Mouse (Mus musculus) midbrain, embryonic 15.5 days (tissue): ENCODE measurements around the gene Dscam. TPM values are rescaled to one million over a fixed set of nuclear protein-coding genes. Genes with fewer than 3 reads are reported as not detected.

Experiments
- ATAC-seq: fragments of 200-750 bp; cut with Nextera tagmentation; replicated peaks from 2 replicates; pipeline ENCODE4 v1.8.0; 2017; ENCODE audit warnings: moderate TSS enrichment
- H3K27ac ChIP-seq: fragments of 300-500 bp; sonication (generic); 2 replicates; pipeline ENCODE4 v1.5.1; 2015; ENCODE audit warnings: mild to moderate bottlenecking, inconsistent platforms
- H3K27me3 ChIP-seq: fragments of 300-500 bp; sonication (generic); replicated peaks from 2 replicates; pipeline ENCODE4 v1.6.1; 2015; ENCODE audit warnings: inconsistent platforms
- H3K36me3 ChIP-seq: fragments of 300-500 bp; sonication (generic); replicated peaks from 2 replicates; pipeline ENCODE4 v1.6.1; 2015; ENCODE audit warnings: inconsistent platforms
- H3K4me1 ChIP-seq: fragments of 300-500 bp; sonication (generic); 2 replicates; pipeline ENCODE4 v1.6.1; 2015; ENCODE audit warnings: inconsistent platforms
- H3K4me2 ChIP-seq: fragments of 300-500 bp; sonication (generic); 2 replicates; pipeline ENCODE4 v1.6.1; 2015; ENCODE audit warnings: inconsistent platforms, mild to moderate bottlenecking, moderate library complexity
- H3K4me3 ChIP-seq: fragments of 300-500 bp; sonication (generic); 2 replicates; pipeline ENCODE4 v1.5.1; 2015; ENCODE audit warnings: mild to moderate bottlenecking, inconsistent platforms
- H3K9ac ChIP-seq: fragments of 300-500 bp; sonication (generic); 2 replicates; pipeline ENCODE4 v1.6.1; 2015; ENCODE audit warnings: mild to moderate bottlenecking, inconsistent platforms
- H3K9me3 ChIP-seq: fragments of 300-500 bp; sonication (generic); 2 replicates; pipeline ENCODE4 v1.6.1; 2016; ENCODE audit warnings: inconsistent platforms
- WGBS: fragments of 180-500 bp; shearing (Covaris S2); methylation state at CpG from one replicate; pipeline ENCODE4 v1.1.7; 2015; ENCODE audit warnings: mixed read lengths; 5-methylcytosine and 5-hydroxymethylcytosine counted together
- polyA plus RNA-seq: library from polyadenylated mRNA; unstranded; fragments of >200 nt; fragmentation: Nextera tagmentation; extraction: Ambion mirVana; gene quantifications from 2 replicates; pipeline ENCODE4 v1.2.1, GENCODE M21; 2015

The Dscam gene
- polyA plus RNA-seq, 1 experiment from 2014 or later, result 16.2 TPM

GRCm38 (mm10) chr16:97168030-97168429 is 2.5 kb downstream of the Dscam start:
- Histone ChIP-seq H3K36me3 (no peaks in the 10 kb centered on the region), H3K4me2 (peak overlapping the region; percentile 72), H3K9me3 (no peaks in the 10 kb centered on the region), H3K4me1 (peaks cover 50% of the 10 kb centered on the region), H3K9ac (peak overlapping the region; percentile 96), H3K4me3 (peak overlapping the region; percentile 75), H3K27me3 (no peaks in the 10 kb centered on the region), H3K27ac (peak overlapping the region; percentile 98; the same call in 1 of the 2 replicates)
- 75% methylated on average over 1 of the region's 1 CpGs for WGBS
- no peak for ATAC-seq

- WGBS, result 28% methylated on average over 2 of the region's 2 CpGs
- Histone ChIP-seq H3K9me3 (no peaks in the 10 kb centered on the region), H3K9ac (peak overlapping the region; percentile 57), H3K4me2 (peak overlapping the region; percentile 83), H3K4me1 (peaks cover 59% of the 10 kb centered on the region), H3K4me3 (peak overlapping the region; percentile 42), H3K27me3 (no peaks in the 10 kb centered on the region), H3K36me3 (no peaks in the 10 kb centered on the region), H3K27ac (peak overlapping the region; percentile 85)
- ATAC-seq, result no peak
These were observed 4.4 kb downstream of the Dscam start for GRCm38 (mm10) chr16:97166166-97166565.

GRCm38 (mm10) chr16:97165444-97166121 is 5.0 kb downstream of the Dscam start:
- peak overlapping the region; percentile 83 for H3K4me2 ChIP-seq
- H3K9ac ChIP-seq, result peak overlapping the region; percentile 57
- peak; percentile 85 for ATAC-seq
- H3K4me3 ChIP-seq, result peak overlapping the region; percentile 42
- WGBS, result under 1% methylated on average over 21 of the region's 21 CpGs
- H3K27me3 ChIP-seq, result no peaks in the 10 kb centered on the region
- no peaks in the 10 kb centered on the region for H3K9me3 ChIP-seq
- H3K27ac ChIP-seq, result peak overlapping the region; percentile 85
- peaks cover 56% of the 10 kb centered on the region for H3K4me1 ChIP-seq
- no peaks in the 10 kb centered on the region for H3K36me3 ChIP-seq

- no peak for ATAC-seq
- H3K4me1 ChIP-seq, result peaks cover 38% of the 10 kb centered on the region
- no peak overlapping the region for H3K4me3 ChIP-seq
- no peaks in the 10 kb centered on the region for H3K27me3 ChIP-seq
- no peaks in the 10 kb centered on the region for H3K36me3 ChIP-seq
- no peaks in the 10 kb centered on the region for H3K9me3 ChIP-seq
- no peak overlapping the region for H3K9ac ChIP-seq
- H3K27ac ChIP-seq, result no peak overlapping the region
- WGBS, result 18% methylated on average over 4 of the region's 4 CpGs
- no peak overlapping the region for H3K4me2 ChIP-seq
These were observed 12.3 kb downstream of the Dscam start for GRCm38 (mm10) chr16:97158279-97158678.

- 12% methylated on average over 12 of the region's 12 CpGs for WGBS
- no peaks in the 10 kb centered on the region for H3K27me3 ChIP-seq
- H3K9me3 ChIP-seq, result no peaks in the 10 kb centered on the region
- H3K36me3 ChIP-seq, result no peaks in the 10 kb centered on the region
- no peak overlapping the region for H3K9ac ChIP-seq
- H3K4me1 ChIP-seq, result peaks cover 28% of the 10 kb centered on the region
- no peak overlapping the region for H3K4me3 ChIP-seq
- H3K27ac ChIP-seq, result peak overlapping the region; percentile 65
- peak; percentile 85 for ATAC-seq
- H3K4me2 ChIP-seq, result peak overlapping the region; percentile 36
These were observed 25.9 kb downstream of the Dscam start for GRCm38 (mm10) chr16:97144544-97145194.

- H3K4me2 ChIP-seq, result no peak overlapping the region
- no peaks in the 10 kb centered on the region for H3K36me3 ChIP-seq
- H3K9me3 ChIP-seq, result no peaks in the 10 kb centered on the region
- 75% methylated on average over 1 of the region's 1 CpGs for WGBS
- H3K4me1 ChIP-seq, result peaks cover 25% of the 10 kb centered on the region
- no peak overlapping the region for H3K27ac ChIP-seq
- H3K4me3 ChIP-seq, result no peak overlapping the region
- no peaks in the 10 kb centered on the region for H3K27me3 ChIP-seq
- no peak overlapping the region for H3K9ac ChIP-seq
- no peak for ATAC-seq
These were observed 28.6 kb downstream of the Dscam start for GRCm38 (mm10) chr16:97141943-97142342.

GRCm38 (mm10) chr16:97135003-97135827 is 35.3 kb downstream of the Dscam start:
- WGBS, result 64% methylated on average over 10 of the region's 10 CpGs
- H3K27me3 ChIP-seq, result no peaks in the 10 kb centered on the region
- no peak overlapping the region for H3K9ac ChIP-seq
- H3K9me3 ChIP-seq, result no peaks in the 10 kb centered on the region
- peaks cover 9% of the 10 kb centered on the region for H3K4me1 ChIP-seq
- H3K36me3 ChIP-seq, result no peaks in the 10 kb centered on the region
- H3K27ac ChIP-seq, result peak overlapping the region; percentile 17; the same call in 1 of the 2 replicates
- H3K4me3 ChIP-seq, result no peak overlapping the region
- ATAC-seq, result no peak
- no peak overlapping the region for H3K4me2 ChIP-seq

- WGBS, result 85% methylated on average over 2 of the region's 2 CpGs
- no peak overlapping the region for H3K4me2 ChIP-seq
- no peaks in the 10 kb centered on the region for H3K4me1 ChIP-seq
- H3K9ac ChIP-seq, result no peak overlapping the region
- H3K36me3 ChIP-seq, result no peaks in the 10 kb centered on the region
- no peak overlapping the region for H3K4me3 ChIP-seq
- H3K27ac ChIP-seq, result no peak overlapping the region
- no peaks in the 10 kb centered on the region for H3K27me3 ChIP-seq
- no peak for ATAC-seq
- H3K9me3 ChIP-seq, result no peaks in the 10 kb centered on the region
These were observed 43.3 kb downstream of the Dscam start for GRCm38 (mm10) chr16:97127296-97127695.

GRCm38 (mm10) chr16:97110028-97110427 is 60.5 kb downstream of the Dscam start:
- no peaks in the 10 kb centered on the region for H3K27me3 ChIP-seq
- no peak for ATAC-seq
- H3K9me3 ChIP-seq, result no peaks in the 10 kb centered on the region
- no peaks in the 10 kb centered on the region for H3K36me3 ChIP-seq
- H3K9ac ChIP-seq, result no peak overlapping the region
- 79% methylated on average over 4 of the region's 4 CpGs for WGBS
- H3K4me3 ChIP-seq, result no peak overlapping the region
- no peak overlapping the region for H3K4me2 ChIP-seq
- H3K4me1 ChIP-seq, result no peaks in the 10 kb centered on the region
- no peak overlapping the region for H3K27ac ChIP-seq

GRCm38 (mm10) chr16:97105266-97105665 is 65.3 kb downstream of the Dscam start:
- Histone ChIP-seq H3K4me2 (no peak overlapping the region), H3K4me3 (no peak overlapping the region), H3K9me3 (no peaks in the 10 kb centered on the region), H3K4me1 (peaks cover under 1% of the 10 kb centered on the region; the same call in 1 of the 2 replicates), H3K36me3 (no peaks in the 10 kb centered on the region), H3K27me3 (no peaks in the 10 kb centered on the region), H3K27ac (no peak overlapping the region), H3K9ac (no peak overlapping the region)
- WGBS, result 86% methylated on average over 2 of the region's 2 CpGs
- no peak for ATAC-seq

- 83% methylated on average over 2 of the region's 2 CpGs for WGBS
- no peak overlapping the region for H3K27ac ChIP-seq
- H3K27me3 ChIP-seq, result no peaks in the 10 kb centered on the region
- H3K4me1 ChIP-seq, result peaks cover 22% of the 10 kb centered on the region
- ATAC-seq, result no peak
- H3K4me3 ChIP-seq, result no peak overlapping the region
- H3K9ac ChIP-seq, result no peak overlapping the region
- H3K9me3 ChIP-seq, result no peaks in the 10 kb centered on the region
- H3K4me2 ChIP-seq, result no peak overlapping the region
- no peaks in the 10 kb centered on the region for H3K36me3 ChIP-seq
These were observed 67.5 kb downstream of the Dscam start for GRCm38 (mm10) chr16:97103046-97103445.

GRCm38 (mm10) chr16:97100091-97100490 is 70.5 kb downstream of the Dscam start:
- Histone ChIP-seq H3K4me1 (peaks cover 29% of the 10 kb centered on the region), H3K36me3 (no peaks in the 10 kb centered on the region), H3K27ac (peak overlapping the region; percentile 30; the same call in 1 of the 2 replicates), H3K4me3 (no peak overlapping the region), H3K27me3 (no peaks in the 10 kb centered on the region), H3K9ac (no peak overlapping the region), H3K9me3 (no peaks in the 10 kb centered on the region), H3K4me2 (no peak overlapping the region)
- ATAC-seq, result peak; percentile 21; the same call in 1 of the 2 replicates
- WGBS, result 34% methylated on average over 2 of the region's 2 CpGs
